Mouse (Mus musculus) lung, adult 2 months (tissue): ENCODE results near the gene Adcy9.

Experiments
- CTCF ChIP-seq: fragments of 200-500 bp; IDR thresholded peaks from 2 replicates; pipeline ENCODE4 v1.5.1; 2011; ENCODE audit warnings: mild to moderate bottlenecking, low read length, control low read depth; ENCODE audit not compliant: insufficient read depth
- POLR2A ChIP-seq: fragments of 200-500 bp; IDR thresholded peaks from 2 replicates; pipeline ENCODE4 v1.6.1; 2011; ENCODE audit warnings: low read depth, mild to moderate bottlenecking, control low read depth, low read length, borderline replicate concordance; ENCODE audit errors: extremely low read depth

- no peak for TF ChIP-seq CTCF
- no peak for TF ChIP-seq POLR2A
Observed at GRCm38 (mm10) chr16:4412298-4412697, 8.0 kb downstream of the Adcy9 start.
